Mouse (Mus musculus) cerebellum, adult 2 months (tissue): ENCODE results near the gene Plekhm3. TPM values are rescaled to one million over a fixed set of nuclear protein-coding genes. Genes with fewer than 3 reads are reported as not detected.

Experiments
- DNase-seq, 2 experiments: peaks; one replicate each; pipeline ENCODE4 v3.0.0; 2021
- H3K27ac ChIP-seq: fragments of 200-500 bp; 2 replicates; pipeline ENCODE4 v1.5.1; 2012; ENCODE audit warnings: low read length, control low read depth, inconsistent platforms; ENCODE audit not compliant: insufficient read depth
- H3K27me3 ChIP-seq: fragments of 200-500 bp; 2 replicates; pipeline ENCODE4 v1.6.1; 2012; ENCODE audit warnings: inconsistent platforms, mild to moderate bottlenecking, low read length, moderate library complexity; ENCODE audit not compliant: control insufficient read depth, insufficient read depth
- H3K4me1 ChIP-seq: fragments of 200-500 bp; 2 replicates; pipeline ENCODE4 v1.6.1; 2011; ENCODE audit warnings: low read length; ENCODE audit not compliant: control insufficient read depth, insufficient read depth
- H3K4me3 ChIP-seq: fragments of 200-500 bp; replicated peaks from 2 replicates; pipeline ENCODE3; 2011; ENCODE audit warnings: mild to moderate bottlenecking, low read depth, low read length, control low read depth; ENCODE audit not compliant: insufficient read depth
- CTCF ChIP-seq: fragments of 200-500 bp; IDR thresholded peaks from 2 replicates; pipeline ENCODE4 v1.5.1; 2011; ENCODE audit warnings: low read depth, mild to moderate bottlenecking, control low read depth, low read length, moderate library complexity, borderline replicate concordance; ENCODE audit not compliant: insufficient read depth
- POLR2A ChIP-seq: fragments of 200-500 bp; IDR thresholded peaks from 2 replicates; pipeline ENCODE4 v1.6.1; 2011; ENCODE audit warnings: low read length, control low read depth, borderline replicate concordance; ENCODE audit not compliant: insufficient read depth
- WGBS: fragments of 180-500 bp; shearing (Covaris S2); methylation state at CpG from one replicate; pipeline ENCODE4 v1.1.7; 2018; 5-methylcytosine and 5-hydroxymethylcytosine counted together
- polyA plus RNA-seq: library from polyadenylated mRNA; depleted of rRNA; stranded (reverse); fragments of >200 nt; gene quantifications from 2 replicates; pipeline ENCODE4 v1.2.3, GENCODE M21; 2012

Plekhm3 gene
- polyA plus RNA-seq, 1 experiment: 14.5 TPM

- no peak for DNase-seq
- H3K4me3 ChIP-seq: no peak overlapping the region
- WGBS: 82% methylated on average over 7 of the region's 7 CpGs
- H3K27me3 ChIP-seq: no peaks in the 10 kb centered on the region
- H3K27ac ChIP-seq: no peak overlapping the region
- H3K4me1 ChIP-seq: no peaks in the 10 kb centered on the region
- TF ChIP-seq POLR2A (no peak), CTCF (no peak)
Observed at GRCm38 (mm10) chr1:64753668-64754067, 203.0 kb downstream of the Plekhm3 start.

GRCm38 (mm10) chr1:64753109-64753508, 203.5 kb downstream of the Plekhm3 start:
- 91% methylated on average over 8 of the region's 8 CpGs for WGBS
- Histone ChIP-seq H3K27me3 (no peaks in the 10 kb centered on the region), H3K4me3 (no peak overlapping the region), H3K4me1 (no peaks in the 10 kb centered on the region), H3K27ac (no peak overlapping the region)
- DNase-seq: no peak
- TF ChIP-seq CTCF (no peak), POLR2A (no peak)

GRCm38 (mm10) chr1:64744616-64745015, 212.0 kb downstream of the Plekhm3 start:
- H3K27ac ChIP-seq: no peak overlapping the region
- H3K4me1 ChIP-seq: no peaks in the 10 kb centered on the region
- no peak overlapping the region for H3K4me3 ChIP-seq
- TF ChIP-seq CTCF (no peak), POLR2A (no peak)
- H3K27me3 ChIP-seq: no peaks in the 10 kb centered on the region
- no peak for DNase-seq

- 89% methylated on average over 18 of the region's 18 CpGs for WGBS
Observed at GRCm38 (mm10) chr1:64742741-64743408, 213.7 kb downstream of the Plekhm3 start.

GRCm38 (mm10) chr1:64738661-64739082, 218.0 kb downstream of the Plekhm3 start:
- WGBS: 2% methylated on average over 14 of the region's 14 CpGs
- no peak overlapping the region for H3K4me3 ChIP-seq
- DNase-seq: peak; percentile 9 to 11
- peaks cover 2% of the 10 kb centered on the region; the same call in 1 of the 2 replicates for H3K27me3 ChIP-seq
- peaks cover 10% of the 10 kb centered on the region for H3K4me1 ChIP-seq
- TF ChIP-seq POLR2A (no peak), CTCF (no peak)
- no peak overlapping the region for H3K27ac ChIP-seq

More at GRCm38 (mm10) chr1:64742741-64743408, 213.7 kb downstream of the Plekhm3 start:
- DNase-seq: no peak
- no peak for TF ChIP-seq CTCF
- no peak for TF ChIP-seq POLR2A
- no peak overlapping the region for H3K27ac ChIP-seq
- no peaks in the 10 kb centered on the region for H3K27me3 ChIP-seq
- no peaks in the 10 kb centered on the region for H3K4me1 ChIP-seq
- H3K4me3 ChIP-seq: no peak overlapping the region

GRCm38 (mm10) chr1:64738180-64738555, 218.5 kb downstream of the Plekhm3 start:
- Histone ChIP-seq H3K27me3 (peaks cover 2% of the 10 kb centered on the region; the same call in 1 of the 2 replicates), H3K4me3 (peak overlapping the region; percentile 58), H3K27ac (no peak overlapping the region), H3K4me1 (peaks cover 10% of the 10 kb centered on the region)
- DNase-seq: no peak
- WGBS: under 1% methylated on average over 11 of the region's 11 CpGs
- TF ChIP-seq CTCF: no peak
- no peak for TF ChIP-seq POLR2A

GRCm38 (mm10) chr1:64737502-64738179, 219.0 kb downstream of the Plekhm3 start, which contains the start of gene Fzd5:
Fzd5 (minus strand) TSS chr1:64737751.
- peak; percentile 82 to 89 for DNase-seq
- under 1% methylated on average over 61 of the region's 73 CpGs for WGBS
- Histone ChIP-seq H3K27ac (no peak within 1 kb of the TSS), H3K4me1 (peaks cover 10% of the 10 kb centered on the region), H3K4me3 (peak within 1 kb of the TSS; percentile 71), H3K27me3 (peaks cover 2% of the 10 kb centered on the region; the same call in 1 of the 2 replicates)
- TF ChIP-seq CTCF (no peak), POLR2A (0 out of 2 replicates have a peak, but pooled peaks have one; percentile 26)
